ENCODE assay signal across 12 mouse cellular contexts in genomic region chr7:137197118-137198030, GRCm38 (mm10).
DNase-seq lines count a peak whose midpoint lies in the region.
"Had no signal": no experiment of that assay in that cellular context is flagged by ENCODE, and none has a peak within 500 bp of the region (broad histone marks: within the 10 kb centered on the region; RNA-seq: fewer than 3 reads in every experiment).

No protein-coding gene starts in this region.

- peak; percentile 11 for DNase-seq in cerebellum, adult 9-10 months
- DNase-seq in cerebellum, adult 8-10 months, result no peak
- peak; percentile 57 for DNase-seq in left cerebral cortex, postnatal 4 days
- no peak for DNase-seq in left cerebral cortex, postnatal 36 days (ENCODE audit: low spot score in 2 of 2)
- peak; percentile 27 to 28 for DNase-seq in adrenal gland, adult 18-20 months (ENCODE audit: low spot score in 2 of 2)
- peak; percentile 17 to 22 for DNase-seq in heart, postnatal 14 days
- DNase-seq in urinary bladder, postnatal 10 days (ENCODE audit: low spot score), result no peak
- no peak for DNase-seq in spleen, adult 18-20 months
- DNase-seq: B cell, adult 2 months; gastrocnemius, postnatal 10 days; kidney, postnatal 25 days; thymus, adult 18-20 months had no signal

- intact Hi-C loops in left cerebral cortex, postnatal 4 days (cut with DNase I), result no loop called here
- intact Hi-C loops in left cerebral cortex, postnatal 36 days (cut with DNase I), result no loop called here
- intact Hi-C loops in heart, postnatal 14 days (cut with DNase I), result no loop called here

Comparison
In these comparisons a context has a peak if more than half of its experiments do, and no peak if none do; other contexts are left out.
1. DNase-seq: peak in cerebellum, adult 9-10 months (single experiment), left cerebral cortex, postnatal 4 days (single experiment), adrenal gland, adult 18-20 months (2 of 2) and heart, postnatal 14 days (2 of 2); none in cerebellum, adult 8-10 months (single experiment), left cerebral cortex, postnatal 36 days (0 of 2), urinary bladder, postnatal 10 days (single experiment) and spleen, adult 18-20 months (0 of 2).